Mouse (Mus musculus) NIH3T3 (cell line): ENCODE data around the gene Tcea3.

ENCODE experiments used
- DNase-seq: peaks from one replicate; pipeline ENCODE4 v3.0.0-alpha.2; 2012; ENCODE audit warnings: low read depth

Gene Tcea3

DNA sequence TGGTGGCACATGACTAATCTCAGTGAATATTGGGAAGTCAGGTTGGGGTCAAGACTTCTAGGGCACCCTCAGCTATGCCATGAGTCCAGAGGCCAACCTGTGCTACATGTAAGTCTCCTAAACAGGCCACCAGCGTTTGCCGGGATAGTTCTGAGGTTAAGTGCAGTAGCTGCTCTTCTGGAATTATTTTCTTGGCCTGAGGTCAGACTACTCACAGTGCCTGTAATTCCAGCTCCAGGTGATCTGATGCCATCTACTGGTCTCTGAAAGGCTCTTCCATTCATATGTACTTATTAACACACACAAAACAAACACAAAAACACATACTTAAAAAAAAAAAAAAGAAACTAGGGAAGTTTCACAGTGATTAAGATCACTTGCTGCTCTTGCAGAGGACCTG, 76.7 kb downstream of the Tcea3 start:
- DNase-seq, result peak; percentile 65
